Mouse (Mus musculus) layer of hippocampus, adult 9-11 months (tissue): ENCODE data around the gene Fer.
"Not testable (repeated sequence)": the region's sequence is repeated elsewhere in the genome, so short reads cannot be mapped to it uniquely, and the experiment has no call there.

Experiments used
- DNase-seq: peaks from one replicate; pipeline ENCODE4 v3.0.0; 2022

Fer gene

GRCm38 (mm10) chr17:63863012-63863630 lies at the start of gene Fer:
Gene Fer, plus strand, starts transcription at chr17:63863062.
- peak; percentile 4 for DNase-seq

- DNase-seq = no peak
Measured at GRCm38 (mm10) chr17:63813552-63813951, 49.3 kb upstream of the Fer start.

- DNase-seq = no peak
Measured at GRCm38 (mm10) chr17:63818444-63819027, 44.3 kb upstream of the Fer start.

GRCm38 (mm10) chr17:63824141-63824540 lies 38.7 kb upstream of the Fer start:
- DNase-seq = no peak

GRCm38 (mm10) chr17:63826196-63826595 lies 36.7 kb upstream of the Fer start:
- no peak for DNase-seq

GRCm38 (mm10) chr17:63826767-63827166 lies 36.1 kb upstream of the Fer start:
- DNase-seq = no peak

GRCm38 (mm10) chr17:63828561-63829332 lies 34.1 kb upstream of the Fer start:
- no peak for DNase-seq

GRCm38 (mm10) chr17:63831550-63831949 lies 31.3 kb upstream of the Fer start:
- DNase-seq = no peak

- DNase-seq = no peak
Measured at GRCm38 (mm10) chr17:63836223-63836622, 26.6 kb upstream of the Fer start.

- no peak for DNase-seq
Measured at GRCm38 (mm10) chr17:63836641-63837040, 26.2 kb upstream of the Fer start.

- no peak for DNase-seq
Measured at GRCm38 (mm10) chr17:63838144-63838543, 24.7 kb upstream of the Fer start.

GRCm38 (mm10) chr17:63839636-63840269 lies 23.1 kb upstream of the Fer start:
- DNase-seq = no peak

GRCm38 (mm10) chr17:63842226-63842625 lies 20.6 kb upstream of the Fer start:
- DNase-seq = no peak

GRCm38 (mm10) chr17:63844936-63845335 lies 17.9 kb upstream of the Fer start:
- no peak for DNase-seq

GRCm38 (mm10) chr17:63845766-63846165 lies 17.1 kb upstream of the Fer start:
- not testable (repeated sequence) for DNase-seq

GRCm38 (mm10) chr17:63849151-63849550 lies 13.7 kb upstream of the Fer start:
- DNase-seq = no peak

GRCm38 (mm10) chr17:63849566-63849965 lies 13.3 kb upstream of the Fer start:
- peak; percentile 86 for DNase-seq

GRCm38 (mm10) chr17:63850016-63850415 lies 12.8 kb upstream of the Fer start:
- no peak for DNase-seq

- DNase-seq = no peak
Measured at GRCm38 (mm10) chr17:63857023-63857544, 5.8 kb upstream of the Fer start.

GRCm38 (mm10) chr17:63860988-63861387 lies 1.9 kb upstream of the Fer start:
- no peak for DNase-seq

GRCm38 (mm10) chr17:63862399-63862798 lies 463 bp upstream of the Fer start:
- DNase-seq = no peak

- peak; percentile 99 for DNase-seq
Measured at GRCm38 (mm10) chr17:63863647-63864149, 836 bp downstream of the Fer start, which contains the start of gene A930002H24Rik. Gene A930002H24Rik, minus strand, starts transcription at chr17:63863791.

- DNase-seq = no peak
Measured at GRCm38 (mm10) chr17:63864171-63864571, 1.3 kb downstream of the Fer start.
